Mouse (Mus musculus): ENCODE measurements around the gene Map3k11.

Map3k11 gene

GRCm38 (mm10) chr19:5711218-5711617, 22.7 kb downstream of the Map3k11 start:
- peak; percentile 93 for DNase-seq (ENCODE audit: low read depth)

GRCm38 (mm10) chr19:5711907-5712460, 23.4 kb downstream of the Map3k11 start:
- DNase-seq (ENCODE audit: low read depth): no peak

- no peak for DNase-seq (ENCODE audit: low read depth)
Observed at GRCm38 (mm10) chr19:5713255-5713654, 24.7 kb downstream of the Map3k11 start.

GRCm38 (mm10) chr19:5713730-5714129, 25.2 kb downstream of the Map3k11 start:
- DNase-seq (ENCODE audit: low read depth): peak; percentile 75

- DNase-seq (ENCODE audit: low read depth): peak; percentile 43
Observed at GRCm38 (mm10) chr19:5715793-5716688, 27.5 kb downstream of the Map3k11 start.

GRCm38 (mm10) chr19:5716955-5717354, 28.4 kb downstream of the Map3k11 start:
- peak; percentile 30 for DNase-seq (ENCODE audit: low read depth)

GRCm38 (mm10) chr19:5721233-5721632, 32.7 kb downstream of the Map3k11 start:
- DNase-seq (ENCODE audit: low read depth): no peak

GRCm38 (mm10) chr19:5722848-5723425, 34.4 kb downstream of the Map3k11 start:
- no peak for DNase-seq (ENCODE audit: low read depth)

GRCm38 (mm10) chr19:5723934-5724548, 35.5 kb downstream of the Map3k11 start:
- DNase-seq (ENCODE audit: low read depth): no peak

GRCm38 (mm10) chr19:5724549-5724941, 36.0 kb downstream of the Map3k11 start:
- DNase-seq (ENCODE audit: low read depth): peak; percentile 81

GRCm38 (mm10) chr19:5725029-5725707, 36.6 kb downstream of the Map3k11 start:
- DNase-seq (ENCODE audit: low read depth): peak; percentile 86

- peak; percentile 90 for DNase-seq (ENCODE audit: low read depth)
Observed at GRCm38 (mm10) chr19:5725767-5726515, 37.4 kb downstream of the Map3k11 start, which contains the start of gene Ehbp1l1. Gene Ehbp1l1, minus strand, starts transcription at chr19:5726317.

- DNase-seq (ENCODE audit: low read depth): no peak
Observed at GRCm38 (mm10) chr19:5726961-5727578, 38.5 kb downstream of the Map3k11 start.

- DNase-seq (ENCODE audit: low read depth): peak; percentile 95
Observed at GRCm38 (mm10) chr19:5727701-5728100, 39.2 kb downstream of the Map3k11 start.

- DNase-seq (ENCODE audit: low read depth): peak; percentile 86
Observed at GRCm38 (mm10) chr19:5728631-5729443, 40.3 kb downstream of the Map3k11 start.

GRCm38 (mm10) chr19:5729444-5729815, 40.9 kb downstream of the Map3k11 start, which contains the start of gene Fam89b:
Gene Fam89b, minus strand, starts transcription at chr19:5729653.
- DNase-seq (ENCODE audit: low read depth): peak; percentile 95

- no peak for DNase-seq (ENCODE audit: low read depth)
Observed at GRCm38 (mm10) chr19:5730314-5731186, 42.0 kb downstream of the Map3k11 start.

GRCm38 (mm10) chr19:5731264-5731978, 42.9 kb downstream of the Map3k11 start:
- DNase-seq (ENCODE audit: low read depth): peak; percentile 98
